Mouse (Mus musculus) embryonic facial prominence, embryonic 15.5 days (tissue): ENCODE data around the gene Slc25a23. TPM values are rescaled to one million over a fixed set of nuclear protein-coding genes. Genes with fewer than 3 reads are reported as not detected.
A peak's percentile ranks its signal among the peaks of the same experiment; 100 is the strongest.
"Not testable (repeated sequence)": the region's sequence is repeated elsewhere in the genome, so short reads cannot be mapped to it uniquely, and the experiment has no call there.

Source experiments
- ATAC-seq: fragments of 200-750 bp; cut with Nextera tagmentation; 2 replicates; pipeline ENCODE4 v1.8.0; 2017; ENCODE audit warnings: low read depth, moderate TSS enrichment; ENCODE audit not compliant: insufficient number of reproducible peaks, low FRiP score, low TSS enrichment
- H3K27ac ChIP-seq: fragments of 300-500 bp; sonication (generic); replicated peaks from 2 replicates; pipeline ENCODE4 v1.5.1; 2015; ENCODE audit warnings: mild to moderate bottlenecking, inconsistent platforms
- H3K27me3 ChIP-seq: fragments of 300-500 bp; sonication (generic); 2 replicates; pipeline ENCODE4 v1.6.1; 2015; ENCODE audit warnings: inconsistent platforms
- H3K36me3 ChIP-seq: fragments of 300-500 bp; sonication (generic); 2 replicates; pipeline ENCODE4 v1.6.1; 2015; ENCODE audit warnings: mild to moderate bottlenecking, inconsistent platforms
- H3K4me1 ChIP-seq: fragments of 300-500 bp; sonication (generic); 2 replicates; pipeline ENCODE4 v1.6.1; 2015; ENCODE audit warnings: inconsistent platforms
- H3K4me2 ChIP-seq: fragments of 300-500 bp; sonication (generic); replicated peaks from 2 replicates; pipeline ENCODE4 v1.6.1; 2015; ENCODE audit warnings: mild to moderate bottlenecking, inconsistent platforms
- H3K4me3 ChIP-seq: fragments of 300-500 bp; sonication (generic); replicated peaks from 2 replicates; pipeline ENCODE4 v1.5.1; 2015; ENCODE audit warnings: mild to moderate bottlenecking, inconsistent platforms
- H3K9ac ChIP-seq: fragments of 300-500 bp; sonication (generic); 2 replicates; pipeline ENCODE4 v1.6.1; 2015; ENCODE audit warnings: inconsistent platforms
- H3K9me3 ChIP-seq: fragments of 300-500 bp; sonication (generic); replicated peaks from 2 replicates; pipeline ENCODE4 v1.6.1; 2016; ENCODE audit warnings: inconsistent platforms
- WGBS: fragments of 180-500 bp; shearing (Covaris S2); methylation state at CpG from one replicate; pipeline ENCODE4 v1.1.7; 2015; 5-methylcytosine and 5-hydroxymethylcytosine counted together
- polyA plus RNA-seq: library from polyadenylated mRNA; unstranded; fragments of >200 nt; fragmentation: Nextera tagmentation; extraction: Ambion mirVana; gene quantifications from 2 replicates; pipeline ENCODE4 v1.2.1, GENCODE M21; 2015

Slc25a23 gene
- polyA plus RNA-seq, 1 experiment from 2014 or later, result 8.2 TPM

GRCm38 (mm10) chr17:57070272-57070671, 10.6 kb upstream of the Slc25a23 start:
- peaks cover 11% of the 10 kb centered on the region for H3K27me3 ChIP-seq

GRCm38 (mm10) chr17:57066908-57067307, 7.2 kb upstream of the Slc25a23 start:
- peaks cover 36% of the 10 kb centered on the region for H3K27me3 ChIP-seq

More at GRCm38 (mm10) chr17:57070272-57070671, 10.6 kb upstream of the Slc25a23 start:
- peaks cover 2% of the 10 kb centered on the region; the same call in 1 of the 2 replicates for H3K4me1 ChIP-seq
- ATAC-seq, result no peak
- H3K27ac ChIP-seq, result no peak overlapping the region
- H3K4me2 ChIP-seq, result peak overlapping the region; percentile 25; the same call in 1 of the 2 replicates
- H3K36me3 ChIP-seq, result no peaks in the 10 kb centered on the region
- H3K9me3 ChIP-seq, result no peaks in the 10 kb centered on the region
- WGBS, result 17% methylated on average over 9 of the region's 9 CpGs
- no peak overlapping the region for H3K4me3 ChIP-seq
- H3K9ac ChIP-seq, result no peak overlapping the region

GRCm38 (mm10) chr17:57063031-57063430, 3.4 kb upstream of the Slc25a23 start:
- Histone ChIP-seq H3K36me3 (no peaks in the 10 kb centered on the region), H3K27me3 (peaks cover 42% of the 10 kb centered on the region), H3K27ac (no peak overlapping the region), H3K4me3 (peak overlapping the region; percentile 39), H3K4me1 (peaks cover 22% of the 10 kb centered on the region), H3K4me2 (peak overlapping the region; percentile 48; the same call in 1 of the 2 replicates), H3K9ac (no peak overlapping the region), H3K9me3 (no peaks in the 10 kb centered on the region)
- 7% methylated on average over 8 of the region's 8 CpGs for WGBS
- ATAC-seq, result no peak

More at GRCm38 (mm10) chr17:57066908-57067307, 7.2 kb upstream of the Slc25a23 start:
- H3K36me3 ChIP-seq, result no peaks in the 10 kb centered on the region
- no peaks in the 10 kb centered on the region for H3K9me3 ChIP-seq
- H3K4me2 ChIP-seq, result no peak overlapping the region
- no peak overlapping the region for H3K4me3 ChIP-seq
- H3K9ac ChIP-seq, result no peak overlapping the region
- WGBS, result 67% methylated on average over 5 of the region's 5 CpGs
- ATAC-seq, result no peak
- peaks cover 4% of the 10 kb centered on the region for H3K4me1 ChIP-seq
- H3K27ac ChIP-seq, result no peak overlapping the region

GRCm38 (mm10) chr17:57062548-57062947, 2.9 kb upstream of the Slc25a23 start:
- H3K4me1 ChIP-seq, result peaks cover 22% of the 10 kb centered on the region
- no peak overlapping the region for H3K27ac ChIP-seq
- no peaks in the 10 kb centered on the region for H3K36me3 ChIP-seq
- H3K9ac ChIP-seq, result no peak overlapping the region
- H3K27me3 ChIP-seq, result peaks cover 42% of the 10 kb centered on the region
- no peak for ATAC-seq
- H3K4me2 ChIP-seq, result peak overlapping the region; percentile 48
- no peaks in the 10 kb centered on the region for H3K9me3 ChIP-seq
- peak overlapping the region; percentile 39 for H3K4me3 ChIP-seq
- WGBS, result under 1% methylated on average over 22 of the region's 22 CpGs

- no peak for ATAC-seq
- Histone ChIP-seq H3K9me3 (no peaks in the 10 kb centered on the region), H3K27ac (no peak overlapping the region), H3K4me3 (peak overlapping the region; percentile 39), H3K27me3 (peaks cover 42% of the 10 kb centered on the region), H3K4me2 (peak overlapping the region; percentile 48), H3K36me3 (no peaks in the 10 kb centered on the region), H3K4me1 (peaks cover 22% of the 10 kb centered on the region), H3K9ac (no peak overlapping the region)
- WGBS, result 1% methylated on average over 39 of the region's 39 CpGs
Observed at GRCm38 (mm10) chr17:57062011-57062521, 2.4 kb upstream of the Slc25a23 start.

- peaks cover 40% of the 10 kb centered on the region for H3K27me3 ChIP-seq
- no peak overlapping the region for H3K9ac ChIP-seq
- ATAC-seq, result no peak
- H3K4me2 ChIP-seq, result peak overlapping the region; percentile 88
- 38% methylated on average over 10 of the region's 10 CpGs for WGBS
- H3K27ac ChIP-seq, result no peak overlapping the region
- H3K4me3 ChIP-seq, result peak overlapping the region; percentile 79
- no peaks in the 10 kb centered on the region for H3K36me3 ChIP-seq
- H3K9me3 ChIP-seq, result no peaks in the 10 kb centered on the region
- H3K4me1 ChIP-seq, result peaks cover 22% of the 10 kb centered on the region
Observed at GRCm38 (mm10) chr17:57061069-57061468, 1.4 kb upstream of the Slc25a23 start.

- no peak overlapping the region for H3K9ac ChIP-seq
- no peaks in the 10 kb centered on the region for H3K9me3 ChIP-seq
- ATAC-seq, result peak; percentile 90
- H3K4me3 ChIP-seq, result peak overlapping the region; percentile 79
- under 1% methylated on average over 44 of the region's 44 CpGs for WGBS
- peak overlapping the region; percentile 88 for H3K4me2 ChIP-seq
- H3K27ac ChIP-seq, result peak overlapping the region; percentile 48
- peaks cover 22% of the 10 kb centered on the region for H3K4me1 ChIP-seq
- no peaks in the 10 kb centered on the region for H3K36me3 ChIP-seq
- H3K27me3 ChIP-seq, result peaks cover 36% of the 10 kb centered on the region
Observed at GRCm38 (mm10) chr17:57060231-57060801, 653 bp upstream of the Slc25a23 start.

GRCm38 (mm10) chr17:57058891-57059485, 675 bp downstream of the Slc25a23 start, which contains the start of gene Crb3:
Gene Crb3 (plus strand): TSS chr17:57059105.
- Histone ChIP-seq H3K4me3 (peak within 1 kb of the TSS; percentile 79), H3K4me2 (peak within 1 kb of the TSS; percentile 88), H3K36me3 (no peaks in the 10 kb centered on the region), H3K27me3 (peaks cover 26% of the 10 kb centered on the region), H3K27ac (peak within 1 kb of the TSS; percentile 48; the same call in 1 of the 2 replicates), H3K9ac (peak within 1 kb of the TSS; percentile 48), H3K9me3 (no peaks in the 10 kb centered on the region), H3K4me1 (peaks cover 22% of the 10 kb centered on the region)
- WGBS, result 0% methylated on average over 21 of the region's 22 CpGs
- no peak; the same call in 1 of the 2 replicates for ATAC-seq

GRCm38 (mm10) chr17:57056246-57056645, 3.4 kb downstream of the Slc25a23 start:
- peaks cover 4% of the 10 kb centered on the region for H3K27me3 ChIP-seq
- H3K4me3 ChIP-seq, result no peak overlapping the region
- H3K27ac ChIP-seq, result no peak overlapping the region
- H3K4me1 ChIP-seq, result peaks cover 17% of the 10 kb centered on the region
- no peak overlapping the region for H3K9ac ChIP-seq
- no peak overlapping the region for H3K4me2 ChIP-seq
- no peak for ATAC-seq
- H3K36me3 ChIP-seq, result peaks cover 10% of the 10 kb centered on the region; the same call in 1 of the 2 replicates
- WGBS, result 84% methylated on average over 3 of the region's 3 CpGs
- H3K9me3 ChIP-seq, result no peaks in the 10 kb centered on the region

GRCm38 (mm10) chr17:57051679-57052078, 8.0 kb downstream of the Slc25a23 start:
- ATAC-seq, H3K9ac ChIP-seq, H3K9me3 ChIP-seq, H3K27ac ChIP-seq, H3K4me3 ChIP-seq, H3K27me3 ChIP-seq, H3K4me2 ChIP-seq, H3K4me1 ChIP-seq: not testable (repeated sequence)
- 85% methylated on average over 4 of the region's 4 CpGs for WGBS
- peaks cover 19% of the 10 kb centered on the region for H3K36me3 ChIP-seq

- 99% methylated on average over 3 of the region's 3 CpGs for WGBS
- ATAC-seq, result no peak
Observed at GRCm38 (mm10) chr17:57048816-57049215, 10.8 kb downstream of the Slc25a23 start.

More at GRCm38 (mm10) chr17:57048816-57049215, 10.8 kb downstream of the Slc25a23 start:
- Histone ChIP-seq H3K27me3 (no peaks in the 10 kb centered on the region), H3K9ac (no peak overlapping the region), H3K36me3 (peaks cover 24% of the 10 kb centered on the region), H3K4me2 (no peak overlapping the region), H3K4me3 (no peak overlapping the region), H3K27ac (no peak overlapping the region), H3K9me3 (no peaks in the 10 kb centered on the region), H3K4me1 (no peaks in the 10 kb centered on the region)
